Mouse (Mus musculus): ENCODE data around the gene Cd180. TPM values are rescaled to one million over a fixed set of nuclear protein-coding genes. Genes with fewer than 3 reads are reported as not detected.

Cd180 gene
- polyA plus RNA-seq, 1 experiment from 2014 or later = 0.53 TPM

DNA sequence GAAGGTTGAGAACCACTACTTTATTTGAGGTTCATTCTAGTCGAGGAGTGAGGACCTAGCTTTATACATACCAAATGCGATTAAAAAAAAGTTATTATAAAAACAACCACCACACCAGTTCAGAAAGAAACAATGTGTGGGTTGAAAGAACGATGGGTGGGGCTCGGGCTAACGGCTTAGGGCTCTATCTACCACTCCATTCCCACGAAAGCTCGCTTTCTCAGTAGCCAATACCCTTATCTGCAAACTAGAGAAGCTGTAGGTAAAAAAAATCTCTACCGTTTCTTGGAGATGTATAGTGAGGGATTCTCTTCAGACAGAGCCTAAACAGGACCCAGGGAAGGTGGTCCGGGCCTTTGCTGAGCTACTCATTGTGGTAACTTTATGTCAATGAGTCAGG is 79.8 kb downstream of the Cd180 start:
- no peak for ATAC-seq (ENCODE audit: low FRiP score, low read depth)
- H3K36me3 ChIP-seq = no peaks in the 10 kb centered on the region
- H3K9ac ChIP-seq = no peak overlapping the region
- H3K4me1 ChIP-seq = peaks cover 5% of the 10 kb centered on the region; the same call in 1 of the 2 replicates
- no peaks in the 10 kb centered on the region for H3K9me3 ChIP-seq
- no peak overlapping the region for H3K27ac ChIP-seq
- no peak overlapping the region for H3K4me2 ChIP-seq (replicated peaks)
- H3K27me3 ChIP-seq (replicated peaks) = no peaks in the 10 kb centered on the region
- H3K4me3 ChIP-seq = no peak overlapping the region
- WGBS = 91% methylated on average over 9 of the region's 9 CpGs

DNA sequence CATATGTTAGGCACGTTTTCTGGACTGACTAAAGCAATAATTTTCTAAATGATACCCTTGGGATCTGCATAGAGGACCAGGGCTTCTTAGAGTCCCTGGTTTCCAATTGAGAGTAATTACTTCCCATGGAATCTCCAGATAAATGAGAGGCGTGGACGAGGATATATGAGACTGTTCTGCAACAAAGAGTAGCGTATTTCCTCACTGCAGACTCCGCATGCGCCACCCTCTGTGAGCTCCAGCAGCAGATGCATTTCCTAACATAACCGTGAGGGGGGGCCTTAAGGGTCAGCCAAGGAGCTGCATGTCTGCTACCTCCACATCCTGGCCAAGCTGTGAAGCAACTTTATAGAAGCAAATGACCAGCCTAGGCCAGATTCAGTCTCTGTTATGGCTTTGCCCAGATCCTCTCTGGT is 81.4 kb downstream of the Cd180 start:
- H3K27ac ChIP-seq = no peak overlapping the region
- H3K9ac ChIP-seq = no peak overlapping the region
- 35% methylated on average over 7 of the region's 7 CpGs for WGBS
- H3K27me3 ChIP-seq (replicated peaks) = no peaks in the 10 kb centered on the region
- peak; percentile 66; the same call in 1 of the 2 replicates for ATAC-seq (ENCODE audit: low FRiP score, low read depth)
- H3K36me3 ChIP-seq = no peaks in the 10 kb centered on the region
- H3K4me1 ChIP-seq = peaks cover 5% of the 10 kb centered on the region; the same call in 1 of the 2 replicates
- no peak overlapping the region for H3K4me2 ChIP-seq (replicated peaks)
- no peak overlapping the region for H3K4me3 ChIP-seq
- H3K9me3 ChIP-seq = no peaks in the 10 kb centered on the region

DNA sequence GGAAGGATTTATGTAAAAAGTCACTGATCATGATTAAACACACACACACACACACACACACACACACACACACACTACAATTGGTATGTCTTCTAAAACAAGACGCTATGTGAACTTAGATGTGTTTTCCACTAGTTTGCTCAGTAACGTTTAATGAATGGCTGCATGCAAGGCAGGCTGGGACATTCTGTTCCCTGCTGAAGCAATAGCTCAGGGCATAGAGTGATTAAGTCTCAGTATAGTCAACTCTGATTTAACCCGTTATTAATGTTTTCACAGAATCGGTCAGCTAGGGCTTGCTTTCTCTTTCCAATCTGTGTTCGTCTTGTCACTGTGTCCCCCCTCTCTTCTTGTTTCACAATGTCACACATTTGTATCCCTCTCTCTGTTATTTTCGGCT is 82.1 kb downstream of the Cd180 start:
- Histone ChIP-seq H3K9me3 (no peaks in the 10 kb centered on the region), H3K4me1 (peaks cover 2% of the 10 kb centered on the region; the same call in 1 of the 2 replicates), H3K9ac (no peak overlapping the region), H3K4me3 (no peak overlapping the region), H3K4me2 (replicated peaks) (no peak overlapping the region), H3K27me3 (replicated peaks) (no peaks in the 10 kb centered on the region), H3K27ac (no peak overlapping the region), H3K36me3 (no peaks in the 10 kb centered on the region)
- WGBS = 87% methylated on average over 6 of the region's 6 CpGs
- ATAC-seq (ENCODE audit: low FRiP score, low read depth) = no peak

DNA sequence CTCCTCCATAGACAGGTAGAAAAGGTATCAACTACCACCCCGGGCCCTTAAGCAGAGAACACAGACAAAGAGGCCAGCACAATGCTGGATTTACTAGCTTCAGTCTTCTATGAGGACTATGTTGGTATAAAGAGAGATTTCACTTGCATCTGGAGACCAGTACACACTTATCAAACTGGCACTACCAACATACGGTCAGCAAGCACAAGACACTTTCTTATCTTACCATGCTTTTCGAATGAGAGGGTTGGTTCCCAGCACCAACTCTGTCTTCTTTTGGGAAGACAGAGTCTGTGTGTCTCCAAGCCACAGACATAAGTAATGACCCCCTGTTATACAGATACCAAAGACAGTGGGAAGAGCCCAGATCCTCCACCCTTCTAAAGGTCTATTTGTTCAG is 85.5 kb downstream of the Cd180 start:
- Histone ChIP-seq H3K27ac (no peak overlapping the region), H3K4me3 (no peak overlapping the region), H3K9ac (no peak overlapping the region), H3K4me2 (replicated peaks) (no peak overlapping the region), H3K27me3 (replicated peaks) (no peaks in the 10 kb centered on the region), H3K36me3 (no peaks in the 10 kb centered on the region), H3K4me1 (no peaks in the 10 kb centered on the region), H3K9me3 (no peaks in the 10 kb centered on the region)
- WGBS = 93% methylated on average over 3 of the region's 3 CpGs
- ATAC-seq (ENCODE audit: low FRiP score, low read depth) = no peak

DNA sequence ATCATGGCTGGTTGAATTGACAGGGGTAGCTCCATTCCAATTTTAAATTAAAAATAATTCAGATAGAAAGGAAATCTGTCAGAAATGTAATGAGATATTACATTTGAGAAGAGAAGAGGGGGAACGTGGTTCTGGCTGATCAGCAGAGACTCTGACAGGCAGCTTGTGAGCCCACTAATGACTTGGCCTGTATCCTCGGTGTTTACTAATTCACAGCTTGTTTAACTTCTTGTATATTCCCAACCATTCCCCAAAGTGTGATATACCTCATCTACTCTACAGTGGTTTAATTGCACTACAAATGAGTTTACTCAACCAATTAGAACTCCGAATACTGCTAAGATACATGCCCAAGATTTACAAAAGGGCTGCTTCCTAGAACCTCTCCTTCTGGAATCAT is 85.9 kb downstream of the Cd180 start:
- H3K4me1 ChIP-seq = no peaks in the 10 kb centered on the region
- ATAC-seq (ENCODE audit: low FRiP score, low read depth) = no peak
- 86% methylated on average over 3 of the region's 3 CpGs for WGBS

DNA sequence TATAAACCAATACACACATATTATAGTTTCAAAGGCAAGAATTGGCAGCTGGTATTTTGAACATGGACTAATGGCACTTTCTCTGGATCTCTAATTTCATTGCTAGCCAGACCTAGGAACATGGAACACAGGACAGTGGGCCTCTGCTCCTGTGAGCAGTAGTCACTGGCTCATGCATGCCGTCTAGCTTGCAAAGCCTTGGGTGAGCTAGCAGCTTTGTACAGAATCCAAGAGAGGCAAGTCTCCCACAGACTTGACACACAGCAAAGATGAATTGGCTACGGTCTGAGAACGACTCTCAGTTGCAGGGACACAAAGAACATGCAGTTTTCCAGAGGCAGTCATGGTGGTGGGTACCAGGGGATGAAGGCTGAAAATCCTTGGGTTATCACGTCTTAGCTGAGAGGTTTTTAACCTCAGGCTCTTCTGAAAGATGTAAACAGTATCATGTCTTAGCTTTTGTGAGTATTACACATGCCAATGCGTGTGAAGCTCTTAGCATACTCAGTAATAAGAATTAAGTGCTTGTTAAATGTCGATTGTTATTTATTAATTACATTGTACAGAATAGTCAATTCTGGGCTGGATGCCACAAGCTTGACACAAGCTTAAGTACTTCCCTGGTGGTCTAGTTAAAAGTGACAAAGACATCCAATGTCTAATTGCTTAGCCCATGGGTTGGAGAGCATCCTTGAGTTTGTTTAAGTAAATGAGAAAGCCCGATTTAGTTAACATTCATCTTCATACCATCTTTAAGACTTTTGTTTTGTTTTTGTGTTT is 90.4 kb downstream of the Cd180 start:
- H3K9me3 ChIP-seq = no peaks in the 10 kb centered on the region
- no peak for ATAC-seq (ENCODE audit: low FRiP score, low read depth)
- no peak overlapping the region for H3K27ac ChIP-seq
- H3K9ac ChIP-seq = no peak overlapping the region
- H3K4me1 ChIP-seq = no peaks in the 10 kb centered on the region
- H3K27me3 ChIP-seq (replicated peaks) = no peaks in the 10 kb centered on the region
- no peaks in the 10 kb centered on the region for H3K36me3 ChIP-seq
- H3K4me3 ChIP-seq = no peak overlapping the region
- WGBS = 74% methylated on average over 7 of the region's 7 CpGs
- H3K4me2 ChIP-seq (replicated peaks) = no peak overlapping the region

More for the DNA sequence above, 85.9 kb downstream of the Cd180 start:
- H3K9ac ChIP-seq = no peak overlapping the region
- H3K27ac ChIP-seq = no peak overlapping the region
- H3K4me3 ChIP-seq = no peak overlapping the region
- H3K9me3 ChIP-seq = no peaks in the 10 kb centered on the region
- no peaks in the 10 kb centered on the region for H3K36me3 ChIP-seq
- H3K27me3 ChIP-seq (replicated peaks) = no peaks in the 10 kb centered on the region
- no peak overlapping the region for H3K4me2 ChIP-seq (replicated peaks)

DNA sequence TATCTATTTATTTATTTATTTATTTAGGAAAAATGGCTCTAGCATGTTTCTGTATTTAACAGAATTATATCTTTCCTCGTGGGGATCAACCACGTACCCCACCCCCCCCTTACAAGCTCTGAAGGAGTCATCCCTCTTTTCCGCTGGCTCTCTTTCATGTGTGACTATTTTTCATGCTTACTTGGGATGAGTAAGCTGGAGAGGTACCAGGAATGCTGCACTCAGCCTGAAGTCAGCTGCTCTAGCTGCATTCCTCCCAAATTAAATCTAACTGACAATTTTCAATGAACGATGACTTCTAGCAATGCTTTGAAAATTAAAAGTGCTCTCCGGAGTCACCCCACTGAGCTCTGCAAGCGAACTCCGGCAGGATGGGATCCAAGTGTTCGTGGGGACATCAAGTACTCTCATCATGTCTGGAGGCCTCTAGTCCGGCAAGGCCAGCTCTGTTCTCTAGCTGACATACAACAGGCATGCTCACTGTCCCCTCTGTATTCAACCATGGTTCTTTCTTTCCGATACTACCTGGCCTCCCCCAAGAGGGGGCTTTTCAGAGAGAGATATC is 93.4 kb downstream of the Cd180 start:
- H3K9me3 ChIP-seq = no peaks in the 10 kb centered on the region
- no peak overlapping the region for H3K4me3 ChIP-seq
- 90% methylated on average over 10 of the region's 10 CpGs for WGBS
- no peak overlapping the region for H3K9ac ChIP-seq
- H3K36me3 ChIP-seq = no peaks in the 10 kb centered on the region
- H3K27ac ChIP-seq = no peak overlapping the region
- no peak overlapping the region for H3K4me2 ChIP-seq (replicated peaks)
- H3K4me1 ChIP-seq = no peaks in the 10 kb centered on the region
- no peaks in the 10 kb centered on the region for H3K27me3 ChIP-seq (replicated peaks)
- no peak for ATAC-seq (ENCODE audit: low FRiP score, low read depth)

Measured in neural tube, embryonic 12.5 days (tissue).